ENCODE assay signal across 24 mouse cellular contexts in the genomic region with DNA sequence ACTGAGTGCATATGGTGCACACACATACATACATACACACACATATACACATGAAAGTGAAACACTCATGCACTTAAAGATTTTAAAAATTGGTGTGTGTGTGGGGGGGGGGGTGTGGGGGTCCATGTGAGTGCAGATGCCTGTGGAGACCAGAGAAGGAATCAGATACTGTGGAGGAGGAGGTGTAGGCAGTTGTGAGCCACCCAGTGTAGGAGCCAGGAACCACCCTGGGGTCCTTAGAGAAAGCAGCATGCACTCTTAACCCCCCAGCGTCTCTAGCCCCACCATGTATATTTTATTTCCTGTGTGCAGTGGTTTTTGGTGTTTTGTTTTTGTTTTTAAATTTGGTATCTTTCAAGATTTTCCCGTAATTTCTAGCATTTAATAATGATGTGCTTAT.
"Had no signal": no experiment of that assay in that cellular context is flagged by ENCODE, and none has a peak within 500 bp of the region (broad histone marks: within the 10 kb centered on the region; RNA-seq: fewer than 3 reads in every experiment).

No protein-coding gene starts in this region.

- H3K4me2 ChIP-seq: heart, embryonic 12.5 days; hindbrain, embryonic 13.5 days; hindbrain, embryonic 15.5 days; kidney, embryonic 15.5 days; limb, embryonic 13.5 days; limb, embryonic 15.5 days; liver, embryonic 12.5 days had no signal

- DNase-seq: forebrain, postnatal 0 days; gastrocnemius, postnatal 14 days; gastrocnemius, postnatal 36 days; heart, adult 18-20 months; heart, postnatal 36 days; kidney, adult 11 months; kidney, adult 2 months; kidney, adult 9 months; kidney, postnatal 14 days; kidney, postnatal 36 days; layer of hippocampus, adult 9-11 months; layer of hippocampus, postnatal 36 days; left cerebral cortex, postnatal 4 days had no signal

- H3K9ac ChIP-seq: forebrain, postnatal 0 days; heart, embryonic 12.5 days; hindbrain, embryonic 13.5 days; hindbrain, embryonic 15.5 days; kidney, embryonic 15.5 days; limb, embryonic 13.5 days; limb, embryonic 15.5 days; liver, embryonic 12.5 days; liver, embryonic 14.5 days had no signal

- ATAC-seq: forebrain, postnatal 0 days; hindbrain, postnatal 0 days; liver, embryonic 12.5 days had no signal

- H3K27ac ChIP-seq: heart, embryonic 10.5 days; hindbrain, embryonic 13.5 days; hindbrain, embryonic 15.5 days; hindbrain, postnatal 0 days; kidney, embryonic 15.5 days; kidney, postnatal 0 days; limb, embryonic 13.5 days; limb, embryonic 15.5 days; liver, embryonic 12.5 days; liver, embryonic 14.5 days had no signal

- H3K27me3 ChIP-seq: heart, embryonic 12.5 days; hindbrain, embryonic 13.5 days; hindbrain, embryonic 15.5 days; kidney, embryonic 15.5 days; limb, embryonic 13.5 days; limb, embryonic 15.5 days; liver, embryonic 12.5 days had no signal

- H3K4me1 ChIP-seq: heart, embryonic 10.5 days; hindbrain, embryonic 13.5 days had no signal

- H3K9me3 ChIP-seq: heart, embryonic 10.5 days; heart, embryonic 12.5 days; hindbrain, embryonic 13.5 days; hindbrain, embryonic 15.5 days; kidney, embryonic 15.5 days; limb, embryonic 13.5 days; limb, embryonic 15.5 days; liver, embryonic 12.5 days had no signal

- H3K4me3 ChIP-seq: heart, embryonic 10.5 days; heart, embryonic 12.5 days; hindbrain, embryonic 13.5 days; hindbrain, embryonic 15.5 days; kidney, embryonic 15.5 days; limb, embryonic 13.5 days; limb, embryonic 15.5 days; liver, embryonic 12.5 days had no signal
